Mouse (Mus musculus) kidney, adult 11 months (tissue): ENCODE measurements at regions not wholly inside any gene's neighbourhood (a gene's known extent, or its start where the extent isn't known, plus 50 kb on each side); places are given as distances from the start of the nearest gene placed in this dataset.

Source experiments
- DNase-seq: peaks from one replicate; pipeline ENCODE4 v3.0.0; 2022

GRCm38 (mm10) chr16:30008451-30009357 lies 55.5 kb upstream of the Hes1 start:
- DNase-seq = peak; percentile 97

DNA sequence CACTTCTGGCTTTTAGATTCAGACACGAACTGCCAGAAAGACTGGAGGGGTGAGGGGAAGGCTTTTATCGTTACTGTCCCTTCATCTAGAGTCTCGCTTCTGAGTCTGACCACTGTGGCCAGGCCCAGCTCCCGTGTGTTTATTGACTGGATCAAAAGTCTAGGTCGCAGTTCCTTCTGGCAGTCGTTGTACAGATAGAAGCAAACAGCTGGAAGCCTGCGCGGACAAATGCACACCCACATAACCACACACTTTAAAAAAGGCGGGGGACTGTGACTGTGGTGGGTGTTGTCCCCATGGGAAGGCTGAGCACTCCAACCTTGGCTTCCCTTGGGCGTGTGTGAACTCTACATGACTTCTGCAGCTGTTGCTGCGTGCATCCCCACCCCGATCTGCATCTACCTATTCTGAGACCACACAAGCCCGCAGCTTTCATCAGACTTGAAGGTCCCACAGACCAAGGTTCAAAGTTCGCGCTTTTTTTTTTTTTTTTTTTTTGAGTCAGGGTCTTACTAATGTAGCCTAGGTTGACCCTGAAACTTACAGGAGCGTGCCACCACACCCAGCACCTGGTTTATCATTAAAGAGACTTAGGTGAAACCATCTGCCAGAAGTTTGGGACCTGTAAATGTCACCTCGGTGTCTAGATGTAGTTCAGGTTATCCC lies 54.5 kb upstream of the Hes1 start:
- peak; percentile 63 for DNase-seq

DNA sequence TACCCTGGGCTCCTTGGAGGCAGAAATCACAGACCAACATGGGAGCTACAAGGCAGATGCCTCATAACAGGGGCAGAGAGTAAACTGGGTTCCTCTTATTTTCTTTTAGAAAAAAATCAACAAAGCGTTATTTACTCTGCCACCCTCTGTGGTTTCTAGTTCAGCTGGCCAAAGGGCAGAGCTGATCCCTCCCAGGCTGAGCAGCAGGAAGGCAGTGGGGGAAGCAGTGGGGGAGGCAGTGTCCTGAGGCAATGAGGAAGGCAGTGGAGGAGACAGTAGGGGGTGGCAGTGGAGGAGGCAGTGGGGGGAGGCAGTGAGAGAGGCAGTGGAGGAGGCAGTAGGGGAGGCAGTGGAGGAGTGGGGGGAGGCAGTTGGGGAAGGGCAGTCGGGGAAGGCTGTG lies 51.1 kb upstream of the Hes1 start:
- peak; percentile 68 for DNase-seq

GRCm38 (mm10) chr16:30013943-30014342 lies 50.2 kb upstream of the Hes1 start:
- DNase-seq = no peak
